Mouse (Mus musculus): ENCODE measurements around the gene Huwe1. TPM values are rescaled to one million over a fixed set of nuclear protein-coding genes. Genes with fewer than 3 reads are reported as not detected.

Huwe1 gene
- polyA plus RNA-seq, 1 experiment from 2014 or later = 93.6 TPM

DNA sequence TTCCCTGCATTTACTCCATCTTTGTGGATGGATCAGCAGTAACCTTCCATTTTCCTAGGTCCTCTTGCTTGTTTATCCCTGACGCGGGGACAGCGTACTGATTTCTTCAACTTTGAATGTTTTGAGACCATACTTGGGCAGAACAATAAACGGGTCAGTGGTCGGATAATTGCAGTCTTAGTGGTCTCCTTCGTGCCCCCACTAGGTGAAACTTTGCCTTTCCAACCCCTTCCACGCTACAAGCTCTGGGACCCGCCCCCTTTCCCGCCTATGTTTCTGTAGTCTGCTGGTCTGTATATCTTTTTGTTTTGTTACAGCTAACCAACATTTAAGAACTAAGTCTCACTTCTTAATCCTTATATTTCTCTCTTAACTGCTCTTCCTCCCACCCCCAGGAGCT, 3.8 kb downstream of the Huwe1 start:
- no peaks in the 10 kb centered on the region for H3K4me1 ChIP-seq (ENCODE audit: control insufficient read depth, insufficient read depth, low read length)
- H3K4me2 ChIP-seq (ENCODE audit: low read length) = peak overlapping the region; percentile 65
- DNase-seq = peak; percentile 3
- H3K27me3 ChIP-seq (ENCODE audit: control insufficient read depth, insufficient read depth, low read length) = no peaks in the 10 kb centered on the region
- no peaks in the 10 kb centered on the region for H3K36me3 ChIP-seq (ENCODE audit: control insufficient read depth, insufficient read depth, low read length)
- WGBS = 26% methylated on average over 9 of the region's 9 CpGs
- H3K27ac ChIP-seq (replicated peaks; ENCODE audit: low read depth, low read length) = no peak overlapping the region
- H3K9ac ChIP-seq (replicated peaks; ENCODE audit: low read length) = peak overlapping the region; percentile 69; the same call in 1 of the 2 replicates
- peak overlapping the region; percentile 53 for H3K4me3 ChIP-seq (replicated peaks; ENCODE audit: low read depth, low read length)
- ATAC-seq (ENCODE audit: low FRiP score, low TSS enrichment) = no peak
- H3K9me3 ChIP-seq (ENCODE audit: control insufficient read depth, low read length) = no peaks in the 10 kb centered on the region

DNA sequence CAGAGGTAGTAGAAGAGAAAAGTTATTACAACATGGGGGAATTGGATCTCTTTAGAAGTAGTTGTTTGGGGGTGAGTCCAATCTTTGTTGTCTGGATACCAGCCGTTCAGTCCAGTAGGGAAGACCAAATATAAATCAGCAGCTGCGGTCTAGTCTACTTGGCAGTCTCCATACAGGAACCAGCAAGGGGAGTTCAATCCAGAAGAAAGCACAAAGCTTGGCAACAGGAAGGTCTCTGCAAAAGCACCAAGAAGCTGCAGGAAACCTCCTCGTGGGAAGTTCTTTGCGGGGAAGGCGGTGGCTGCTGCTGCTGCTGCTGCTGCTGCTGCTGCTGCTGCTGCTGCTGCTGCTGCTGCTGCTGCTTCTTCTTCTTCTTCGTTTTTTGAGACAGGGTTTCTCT, 10.9 kb downstream of the Huwe1 start:
- no peaks in the 10 kb centered on the region for H3K4me1 ChIP-seq (ENCODE audit: control insufficient read depth, insufficient read depth, low read length)
- peaks cover 14% of the 10 kb centered on the region for H3K36me3 ChIP-seq (ENCODE audit: control insufficient read depth, insufficient read depth, low read length)
- no peak for DNase-seq
- no peak overlapping the region for H3K27ac ChIP-seq (replicated peaks; ENCODE audit: low read depth, low read length)
- no peak overlapping the region for H3K9ac ChIP-seq (replicated peaks; ENCODE audit: low read length)
- no peaks in the 10 kb centered on the region for H3K9me3 ChIP-seq (ENCODE audit: control insufficient read depth, low read length)
- WGBS = 86% methylated on average over 6 of the region's 6 CpGs
- H3K4me2 ChIP-seq (ENCODE audit: low read length) = no peak overlapping the region
- no peak overlapping the region for H3K4me3 ChIP-seq (replicated peaks; ENCODE audit: low read depth, low read length)
- ATAC-seq (ENCODE audit: low FRiP score, low TSS enrichment) = no peak
- no peaks in the 10 kb centered on the region for H3K27me3 ChIP-seq (ENCODE audit: control insufficient read depth, insufficient read depth, low read length)

DNA sequence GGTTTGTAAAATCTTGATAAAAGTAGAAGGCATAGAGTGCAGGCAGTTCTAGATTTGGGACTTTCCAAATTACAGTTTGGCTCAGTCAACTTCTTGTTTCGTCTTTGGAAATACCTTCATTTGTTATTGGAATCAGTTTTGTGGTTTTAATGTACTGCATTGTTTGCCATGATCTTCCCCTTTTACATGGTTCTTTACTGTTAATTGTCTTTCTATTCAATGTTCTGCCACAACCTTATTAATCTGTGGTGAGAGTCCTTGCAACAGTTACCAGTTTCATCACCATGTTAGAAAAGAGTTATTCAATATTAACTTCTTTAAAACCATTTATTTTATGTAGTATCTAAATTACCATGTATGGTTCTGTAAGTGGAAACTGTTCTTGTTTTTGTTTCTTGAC, 13.0 kb downstream of the Huwe1 start:
- Histone ChIP-seq H3K4me1 (ENCODE audit: control insufficient read depth, insufficient read depth, low read length) (no peaks in the 10 kb centered on the region), H3K9me3 (ENCODE audit: control insufficient read depth, low read length) (no peaks in the 10 kb centered on the region), H3K9ac (replicated peaks; ENCODE audit: low read length) (no peak overlapping the region), H3K27me3 (ENCODE audit: control insufficient read depth, insufficient read depth, low read length) (no peaks in the 10 kb centered on the region), H3K4me3 (replicated peaks; ENCODE audit: low read depth, low read length) (no peak overlapping the region), H3K27ac (replicated peaks; ENCODE audit: low read depth, low read length) (no peak overlapping the region), H3K4me2 (ENCODE audit: low read length) (no peak overlapping the region), H3K36me3 (ENCODE audit: control insufficient read depth, insufficient read depth, low read length) (peaks cover 14% of the 10 kb centered on the region)
- 90% methylated on average over 1 of the region's 1 CpGs for WGBS
- no peak for ATAC-seq (ENCODE audit: low FRiP score, low TSS enrichment)
- DNase-seq = no peak

DNA sequence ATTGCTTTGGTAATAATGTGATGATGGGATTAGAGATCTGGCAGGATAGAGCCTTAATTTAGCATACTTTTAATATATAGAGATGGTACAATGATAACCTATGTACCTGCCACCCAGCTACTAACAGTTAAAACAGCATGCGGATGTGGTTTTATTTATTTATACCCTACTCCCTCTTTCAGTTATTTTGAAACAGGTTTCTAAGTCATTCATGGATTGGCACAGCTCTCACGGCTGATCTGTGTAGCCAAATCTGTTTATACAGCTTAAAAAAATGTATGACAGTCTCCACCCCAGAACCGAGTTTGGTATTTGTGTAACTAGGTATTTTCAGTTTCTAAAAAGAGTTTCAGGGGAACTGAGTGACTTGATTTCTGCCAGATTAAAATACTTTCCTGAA, 17.1 kb downstream of the Huwe1 start:
- ATAC-seq (ENCODE audit: low FRiP score, low TSS enrichment) (no peak), DNase-seq (no peak)
- Histone ChIP-seq H3K4me1 (ENCODE audit: control insufficient read depth, insufficient read depth, low read length) (no peaks in the 10 kb centered on the region), H3K4me2 (ENCODE audit: low read length) (no peak overlapping the region), H3K36me3 (ENCODE audit: control insufficient read depth, insufficient read depth, low read length) (peaks cover 5% of the 10 kb centered on the region; the same call in 1 of the 2 replicates), H3K27me3 (ENCODE audit: control insufficient read depth, insufficient read depth, low read length) (no peaks in the 10 kb centered on the region), H3K27ac (replicated peaks; ENCODE audit: low read depth, low read length) (no peak overlapping the region), H3K4me3 (replicated peaks; ENCODE audit: low read depth, low read length) (no peak overlapping the region), H3K9me3 (ENCODE audit: control insufficient read depth, low read length) (no peaks in the 10 kb centered on the region), H3K9ac (replicated peaks; ENCODE audit: low read length) (no peak overlapping the region)
- WGBS = 81% methylated on average over 3 of the region's 3 CpGs

DNA sequence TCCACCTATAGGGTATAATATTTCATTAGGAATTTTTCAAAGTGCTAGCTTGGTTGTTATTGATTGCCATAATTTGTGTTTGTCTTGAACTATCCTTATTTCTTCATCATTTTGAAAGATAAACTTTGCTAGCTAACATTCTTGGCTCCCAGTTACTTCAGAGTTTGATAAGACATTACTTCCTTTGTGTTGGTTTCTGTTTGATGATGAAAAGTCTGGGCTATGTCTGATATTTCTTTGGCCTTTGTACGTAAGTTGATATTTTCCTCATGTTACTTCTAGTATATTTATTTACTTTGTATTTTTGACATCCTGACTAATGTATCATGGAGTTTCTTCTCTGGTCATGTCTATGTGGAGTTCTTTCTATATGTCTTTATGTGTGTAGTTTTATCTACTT, 28.4 kb downstream of the Huwe1 start:
- no peaks in the 10 kb centered on the region for H3K4me1 ChIP-seq (ENCODE audit: control insufficient read depth, insufficient read depth, low read length)
- H3K9me3 ChIP-seq (ENCODE audit: control insufficient read depth, low read length) = no peaks in the 10 kb centered on the region
- no peak overlapping the region for H3K9ac ChIP-seq (replicated peaks; ENCODE audit: low read length)
- DNase-seq = no peak
- H3K4me2 ChIP-seq (ENCODE audit: low read length) = no peak overlapping the region
- H3K36me3 ChIP-seq (ENCODE audit: control insufficient read depth, insufficient read depth, low read length) = no peaks in the 10 kb centered on the region
- H3K4me3 ChIP-seq (replicated peaks; ENCODE audit: low read depth, low read length) = no peak overlapping the region
- WGBS = 92% methylated on average over 1 of the region's 1 CpGs
- H3K27me3 ChIP-seq (ENCODE audit: control insufficient read depth, insufficient read depth, low read length) = no peaks in the 10 kb centered on the region
- no peak overlapping the region for H3K27ac ChIP-seq (replicated peaks; ENCODE audit: low read depth, low read length)
- ATAC-seq (ENCODE audit: low FRiP score, low TSS enrichment) = no peak

DNA sequence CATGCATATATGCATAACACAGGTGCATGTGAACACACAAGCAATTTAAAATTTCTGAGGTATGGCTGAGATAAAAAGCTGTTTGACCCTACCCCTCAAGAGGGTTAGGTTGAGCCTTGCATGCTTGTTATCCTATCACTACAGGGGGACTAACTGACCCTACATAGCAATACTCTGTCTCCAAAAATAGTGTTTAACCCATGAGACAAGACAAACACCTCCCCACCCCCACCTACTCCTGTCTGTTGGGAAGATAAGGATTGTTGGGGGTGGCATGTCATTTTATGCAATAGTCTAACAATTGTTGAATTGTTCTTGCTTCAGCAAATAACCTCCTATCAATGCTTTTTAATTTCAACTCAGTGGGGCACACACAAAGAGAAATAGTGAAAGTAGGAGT, 30.7 kb downstream of the Huwe1 start:
- Histone ChIP-seq H3K27me3 (ENCODE audit: control insufficient read depth, insufficient read depth, low read length) (no peaks in the 10 kb centered on the region), H3K4me3 (replicated peaks; ENCODE audit: low read depth, low read length) (no peak overlapping the region), H3K27ac (replicated peaks; ENCODE audit: low read depth, low read length) (no peak overlapping the region), H3K9me3 (ENCODE audit: control insufficient read depth, low read length) (no peaks in the 10 kb centered on the region), H3K4me2 (ENCODE audit: low read length) (no peak overlapping the region), H3K9ac (replicated peaks; ENCODE audit: low read length) (no peak overlapping the region), H3K4me1 (ENCODE audit: control insufficient read depth, insufficient read depth, low read length) (no peaks in the 10 kb centered on the region), H3K36me3 (ENCODE audit: control insufficient read depth, insufficient read depth, low read length) (no peaks in the 10 kb centered on the region)
- ATAC-seq (ENCODE audit: low FRiP score, low TSS enrichment) (no peak), DNase-seq (no peak)

DNA sequence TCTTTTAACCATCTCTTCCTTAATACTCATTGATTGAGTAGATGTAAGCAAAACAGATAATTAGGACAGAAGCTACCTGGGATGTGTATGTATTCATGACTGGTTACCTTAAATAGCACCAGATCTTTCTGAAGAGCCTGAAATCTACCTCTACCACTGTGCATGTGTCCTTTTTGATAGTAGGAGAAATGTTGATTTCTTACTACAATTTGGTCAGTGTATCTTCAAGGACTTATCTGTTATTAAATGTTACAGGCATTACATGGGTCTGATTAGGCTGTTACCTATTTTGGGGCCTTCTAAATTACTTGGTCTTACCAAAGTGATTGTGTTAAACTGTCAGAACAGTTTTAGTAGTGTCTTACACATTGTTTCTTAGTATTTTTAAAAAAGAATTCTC, 32.4 kb downstream of the Huwe1 start:
- ATAC-seq (ENCODE audit: low FRiP score, low TSS enrichment) (no peak), DNase-seq (no peak)
- H3K4me2 ChIP-seq (ENCODE audit: low read length) = no peak overlapping the region
- no peak overlapping the region for H3K27ac ChIP-seq (replicated peaks; ENCODE audit: low read depth, low read length)
- H3K4me3 ChIP-seq (replicated peaks; ENCODE audit: low read depth, low read length) = no peak overlapping the region
- H3K9ac ChIP-seq (replicated peaks; ENCODE audit: low read length) = no peak overlapping the region
- no peaks in the 10 kb centered on the region for H3K4me1 ChIP-seq (ENCODE audit: control insufficient read depth, insufficient read depth, low read length)
- H3K27me3 ChIP-seq (ENCODE audit: control insufficient read depth, insufficient read depth, low read length) = no peaks in the 10 kb centered on the region
- H3K9me3 ChIP-seq (ENCODE audit: control insufficient read depth, low read length) = no peaks in the 10 kb centered on the region
- no peaks in the 10 kb centered on the region for H3K36me3 ChIP-seq (ENCODE audit: control insufficient read depth, insufficient read depth, low read length)

DNA sequence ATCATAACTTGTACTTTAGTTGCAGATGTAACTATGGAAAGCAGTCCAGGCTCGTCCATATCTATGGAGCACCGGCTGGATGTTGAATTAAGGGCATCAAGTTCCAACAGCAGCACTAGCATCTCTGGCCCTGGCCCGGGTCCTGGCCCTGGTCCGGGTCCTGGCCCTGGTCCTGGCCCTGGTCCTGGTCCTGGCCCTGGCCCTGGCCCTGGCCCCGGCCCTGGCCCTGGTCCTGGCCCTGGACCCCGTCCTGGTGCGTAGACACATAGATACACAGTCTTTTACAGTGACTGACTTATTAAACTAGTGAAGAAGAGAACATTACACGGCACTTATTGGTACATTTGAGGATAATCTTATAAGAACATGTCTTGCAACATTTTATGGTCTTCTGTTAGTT, 58.8 kb downstream of the Huwe1 start:
- Histone ChIP-seq H3K9me3 (ENCODE audit: control insufficient read depth, low read length) (no peaks in the 10 kb centered on the region), H3K36me3 (ENCODE audit: control insufficient read depth, insufficient read depth, low read length) (peaks cover 52% of the 10 kb centered on the region), H3K4me1 (ENCODE audit: control insufficient read depth, insufficient read depth, low read length) (no peaks in the 10 kb centered on the region), H3K4me2 (ENCODE audit: low read length) (no peak overlapping the region), H3K4me3 (replicated peaks; ENCODE audit: low read depth, low read length) (no peak overlapping the region), H3K27me3 (ENCODE audit: control insufficient read depth, insufficient read depth, low read length) (no peaks in the 10 kb centered on the region), H3K27ac (replicated peaks; ENCODE audit: low read depth, low read length) (no peak overlapping the region), H3K9ac (replicated peaks; ENCODE audit: low read length) (no peak overlapping the region)
- DNase-seq = no peak
- 92% methylated on average over 8 of the region's 8 CpGs for WGBS
- no peak for ATAC-seq (ENCODE audit: low FRiP score, low TSS enrichment)

DNA sequence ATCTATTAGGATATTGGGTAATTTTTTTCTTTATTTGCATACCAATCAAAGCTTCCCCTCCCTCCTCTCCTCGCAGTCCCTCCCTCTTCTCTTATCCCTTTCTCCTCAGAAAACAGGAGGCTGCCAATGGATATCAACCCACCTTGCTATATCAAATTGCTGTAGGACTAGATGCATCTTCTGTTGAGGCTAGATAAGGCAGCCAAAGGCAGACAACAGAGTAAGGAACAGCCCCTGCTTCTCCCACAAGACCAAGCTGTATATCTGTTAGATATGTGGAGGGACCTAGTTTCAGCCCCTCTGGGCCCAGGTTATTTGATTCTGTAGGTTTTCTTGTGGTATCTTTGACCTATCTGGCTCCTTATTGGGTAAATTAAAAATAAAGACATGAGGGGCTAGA, 110.1 kb downstream of the Huwe1 start:
- Histone ChIP-seq H3K27ac (replicated peaks; ENCODE audit: low read depth, low read length) (no peak overlapping the region), H3K9ac (replicated peaks; ENCODE audit: low read length) (no peak overlapping the region), H3K36me3 (ENCODE audit: control insufficient read depth, insufficient read depth, low read length) (peaks cover 78% of the 10 kb centered on the region), H3K4me1 (ENCODE audit: control insufficient read depth, insufficient read depth, low read length) (no peaks in the 10 kb centered on the region), H3K27me3 (ENCODE audit: control insufficient read depth, insufficient read depth, low read length) (0 out of 2 replicates have a peak, but pooled peaks cover 4% of the 10 kb centered on the region), H3K9me3 (ENCODE audit: control insufficient read depth, low read length) (no peaks in the 10 kb centered on the region), H3K4me3 (replicated peaks; ENCODE audit: low read depth, low read length) (no peak overlapping the region), H3K4me2 (ENCODE audit: low read length) (no peak overlapping the region)
- WGBS = 76% methylated on average over 1 of the region's 1 CpGs
- DNase-seq = no peak
- ATAC-seq (ENCODE audit: low FRiP score, low TSS enrichment) = no peak

Measured in midbrain, embryonic 14.5 days (tissue).